Mouse (Mus musculus) intestine, postnatal 0 days (tissue): ENCODE data around the gene Tigit. TPM values are rescaled to one million over a fixed set of nuclear protein-coding genes. Genes with fewer than 3 reads are reported as not detected.

Experiments
- ATAC-seq: fragments of 200-750 bp; cut with Nextera tagmentation; 2 replicates; pipeline ENCODE4 v1.8.0; 2017; ENCODE audit warnings: mild to moderate bottlenecking, moderate TSS enrichment, moderate library complexity
- H3K27ac ChIP-seq: fragments of 300-500 bp; sonication (generic); 2 replicates; pipeline ENCODE4 v1.5.1; 2014; ENCODE audit warnings: mild to moderate bottlenecking, low read depth, low read length, moderate library complexity
- H3K27me3 ChIP-seq: fragments of 300-500 bp; sonication (generic); replicated peaks from 2 replicates; pipeline ENCODE4 v1.6.1; 2014; ENCODE audit warnings: low read length, mixed read lengths; ENCODE audit not compliant: control insufficient read depth, insufficient read depth
- H3K36me3 ChIP-seq: fragments of 300-500 bp; sonication (generic); 2 replicates; pipeline ENCODE4 v1.6.1; 2014; ENCODE audit warnings: mild to moderate bottlenecking, moderate library complexity; ENCODE audit not compliant: control insufficient read depth, insufficient read depth
- H3K4me1 ChIP-seq: fragments of 300-500 bp; sonication (generic); replicated peaks from 2 replicates; pipeline ENCODE4 v1.6.1; 2014; ENCODE audit warnings: antibody characterized with exemption, low read length, mixed read lengths; ENCODE audit not compliant: control insufficient read depth, insufficient read depth
- H3K4me2 ChIP-seq: fragments of 300-500 bp; sonication (generic); replicated peaks from 2 replicates; pipeline ENCODE4 v1.6.1; 2014; ENCODE audit warnings: low read depth, mild to moderate bottlenecking, moderate library complexity
- H3K4me3 ChIP-seq: fragments of 300-500 bp; sonication (generic); 2 replicates; pipeline ENCODE4 v1.5.1; 2014; ENCODE audit warnings: low read depth, low read length
- H3K9ac ChIP-seq: fragments of 300-500 bp; sonication (generic); 2 replicates; pipeline ENCODE4 v1.6.1; 2014; ENCODE audit warnings: mild to moderate bottlenecking, low read depth, low read length
- H3K9me3 ChIP-seq: fragments of 300-500 bp; sonication (generic); 2 replicates; pipeline ENCODE4 v1.6.1; 2016; ENCODE audit warnings: mixed run types; ENCODE audit not compliant: control insufficient read depth
- CTCF ChIP-seq: sonication (generic); IDR thresholded peaks from 2 replicates; pipeline ENCODE4 v1.5.1; 2016; ENCODE audit warnings: low read depth, mild to moderate bottlenecking, control low read depth, antibody characterized with exemption, moderate library complexity
- WGBS: fragments of 180-500 bp; shearing (Covaris S2); extraction: QIAGEN DNeasy Blood & Tissue Kit; methylation state at CpG from one replicate; pipeline ENCODE4 v1.1.7; 2014; 5-methylcytosine and 5-hydroxymethylcytosine counted together
- polyA plus RNA-seq: library from polyadenylated mRNA; unstranded; fragments of >200 nt; fragmentation: Nextera tagmentation; extraction: Ambion mirVana; gene quantifications from 2 replicates; pipeline ENCODE4 v1.2.1, GENCODE M21; 2015

The Tigit gene
- polyA plus RNA-seq, 1 experiment from 2014 or later = not detected

DNA sequence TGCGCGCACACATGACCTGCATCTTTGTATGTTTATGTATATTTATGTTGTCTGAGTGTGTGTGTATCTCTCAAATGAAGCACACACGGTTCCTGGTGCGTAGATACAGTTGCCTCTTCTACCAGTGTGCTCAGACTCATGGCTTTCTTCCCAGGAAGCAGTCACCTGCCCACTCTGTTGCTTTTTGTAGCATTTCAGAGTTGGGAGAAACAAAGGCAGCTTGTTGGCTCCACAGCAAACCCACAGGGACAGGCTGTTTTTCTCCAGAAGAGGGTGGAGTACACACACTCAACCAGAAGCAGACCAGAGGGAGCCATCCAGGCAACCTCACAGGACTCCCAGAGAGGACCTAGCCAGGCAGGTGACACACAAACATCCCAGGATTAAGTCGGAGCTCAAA is 38.0 kb downstream of the Tigit start:
- Histone ChIP-seq H3K27me3 (no peaks in the 10 kb centered on the region), H3K27ac (no peak overlapping the region), H3K4me3 (no peak overlapping the region), H3K36me3 (no peaks in the 10 kb centered on the region), H3K9me3 (no peaks in the 10 kb centered on the region), H3K9ac (no peak overlapping the region), H3K4me1 (no peaks in the 10 kb centered on the region), H3K4me2 (no peak overlapping the region)
- WGBS = 88% methylated on average over 5 of the region's 5 CpGs
- no peak for ATAC-seq
- no peak for TF ChIP-seq CTCF

DNA sequence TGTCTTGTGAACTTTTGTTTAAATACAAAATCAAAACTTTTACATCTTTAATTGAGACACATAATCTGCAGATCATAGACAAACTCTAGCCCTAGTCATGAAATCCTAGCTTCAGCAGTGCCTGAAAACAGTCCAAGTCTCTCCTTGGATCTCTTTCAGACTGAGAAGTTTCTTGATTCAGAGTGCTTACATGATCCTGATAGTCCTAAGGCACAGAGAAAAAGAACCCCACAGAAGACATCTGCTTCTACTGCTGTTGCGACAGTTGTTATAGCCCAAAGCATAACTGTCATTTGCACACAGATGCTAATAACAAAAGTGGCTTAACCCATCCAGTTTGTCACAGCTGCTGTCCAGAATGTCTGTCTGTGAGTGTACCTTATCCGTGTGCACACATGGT is 38.7 kb downstream of the Tigit start:
- H3K27me3 ChIP-seq = no peaks in the 10 kb centered on the region
- no peak overlapping the region for H3K4me2 ChIP-seq
- H3K4me1 ChIP-seq = no peaks in the 10 kb centered on the region
- no peak overlapping the region for H3K4me3 ChIP-seq
- no peaks in the 10 kb centered on the region for H3K9me3 ChIP-seq
- no peak for ATAC-seq
- H3K9ac ChIP-seq = no peak overlapping the region
- 77% methylated on average over 2 of the region's 2 CpGs for WGBS
- no peaks in the 10 kb centered on the region for H3K36me3 ChIP-seq
- no peak for TF ChIP-seq CTCF
- no peak overlapping the region for H3K27ac ChIP-seq

DNA sequence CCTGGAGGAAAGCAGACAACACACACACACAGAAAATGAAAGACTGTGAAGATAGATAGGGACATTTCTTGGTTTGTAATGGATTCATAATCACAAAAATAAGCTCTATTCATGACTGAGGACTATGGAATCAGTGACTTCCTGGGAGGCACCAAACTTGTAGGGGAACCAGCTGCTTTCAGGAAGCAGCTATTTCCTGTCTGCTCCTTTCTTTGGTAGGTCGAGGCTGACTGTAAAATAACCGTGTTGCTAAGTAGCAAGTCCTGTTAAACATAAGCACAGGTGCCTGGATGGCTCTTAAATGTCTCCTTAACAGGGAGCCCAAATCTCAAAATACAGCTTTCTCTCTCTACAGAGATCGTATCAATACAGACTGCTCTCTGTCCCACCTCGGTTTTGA is 39.1 kb downstream of the Tigit start:
- Histone ChIP-seq H3K4me3 (no peak overlapping the region), H3K27ac (no peak overlapping the region), H3K27me3 (no peaks in the 10 kb centered on the region), H3K36me3 (no peaks in the 10 kb centered on the region), H3K9me3 (no peaks in the 10 kb centered on the region), H3K9ac (no peak overlapping the region), H3K4me2 (no peak overlapping the region), H3K4me1 (no peaks in the 10 kb centered on the region)
- ATAC-seq = no peak
- 59% methylated on average over 4 of the region's 4 CpGs for WGBS
- no peak for TF ChIP-seq CTCF

DNA sequence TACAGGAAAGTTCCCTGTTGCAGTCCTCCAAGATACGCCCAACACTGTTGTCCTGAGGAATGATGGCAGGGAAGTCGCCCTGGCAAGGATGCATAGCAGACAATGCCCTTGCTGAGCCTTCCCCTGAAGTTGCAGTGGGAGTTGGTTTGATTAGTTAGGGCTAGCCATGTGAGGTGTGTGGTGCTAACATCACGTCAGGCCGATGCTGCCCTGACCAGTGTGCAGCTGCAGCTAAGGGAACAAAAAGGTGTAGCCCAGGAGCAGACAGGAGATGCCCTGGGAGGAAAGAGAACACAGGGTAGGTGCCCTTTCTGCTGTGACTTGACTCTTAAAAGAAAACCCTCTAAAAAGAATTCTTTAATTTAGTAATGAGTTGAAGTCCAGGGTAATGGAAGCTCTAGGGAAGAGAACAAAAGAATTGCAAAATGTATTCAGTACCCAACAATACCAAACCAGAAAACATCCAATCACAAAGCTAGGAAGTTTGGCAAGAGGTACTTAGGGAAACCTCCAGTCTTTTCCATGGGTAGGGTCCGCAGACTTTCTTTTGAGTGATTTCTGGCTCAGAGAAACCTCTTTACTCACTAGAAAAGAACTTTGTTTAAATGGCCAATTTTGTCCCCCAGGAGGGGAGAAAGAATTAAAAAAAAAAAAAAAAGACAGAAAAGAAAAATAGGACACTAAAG is 40.5 kb downstream of the Tigit start:
- no peak for TF ChIP-seq CTCF
- H3K27ac ChIP-seq = no peak overlapping the region
- no peaks in the 10 kb centered on the region for H3K4me1 ChIP-seq
- 81% methylated on average over 5 of the region's 5 CpGs for WGBS
- no peaks in the 10 kb centered on the region for H3K9me3 ChIP-seq
- H3K4me2 ChIP-seq = no peak overlapping the region
- H3K36me3 ChIP-seq = peaks cover under 1% of the 10 kb centered on the region; the same call in 1 of the 2 replicates
- H3K4me3 ChIP-seq = no peak overlapping the region
- no peak overlapping the region for H3K9ac ChIP-seq
- ATAC-seq = no peak
- H3K27me3 ChIP-seq = no peaks in the 10 kb centered on the region

DNA sequence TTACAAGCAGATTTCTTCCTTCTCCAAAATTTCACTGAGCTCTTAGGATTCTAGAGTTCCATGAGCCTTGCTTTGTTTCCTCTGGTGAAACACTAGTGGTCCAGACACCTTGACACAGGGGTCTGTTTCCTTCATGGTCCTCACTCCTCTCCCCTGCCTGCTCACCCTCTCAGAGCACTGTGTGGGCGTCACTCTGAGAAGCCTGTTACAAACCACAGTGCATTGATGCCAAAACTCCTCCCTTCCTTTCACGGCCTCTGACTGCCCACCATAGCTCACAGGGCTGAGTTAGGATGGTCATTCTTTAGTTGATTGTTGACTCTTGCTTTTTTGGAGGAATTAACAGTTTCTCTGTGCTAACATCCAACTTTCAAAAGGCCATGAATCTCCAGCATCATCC is 43.6 kb downstream of the Tigit start:
- H3K27ac ChIP-seq = no peak overlapping the region
- H3K27me3 ChIP-seq = no peaks in the 10 kb centered on the region
- ATAC-seq = no peak
- WGBS = 42% methylated on average over 2 of the region's 2 CpGs
- TF ChIP-seq CTCF = no peak
- H3K4me1 ChIP-seq = no peaks in the 10 kb centered on the region
- no peak overlapping the region for H3K4me3 ChIP-seq
- no peak overlapping the region for H3K4me2 ChIP-seq
- peaks cover 5% of the 10 kb centered on the region; the same call in 1 of the 2 replicates for H3K36me3 ChIP-seq
- H3K9me3 ChIP-seq = no peaks in the 10 kb centered on the region
- no peak overlapping the region for H3K9ac ChIP-seq

DNA sequence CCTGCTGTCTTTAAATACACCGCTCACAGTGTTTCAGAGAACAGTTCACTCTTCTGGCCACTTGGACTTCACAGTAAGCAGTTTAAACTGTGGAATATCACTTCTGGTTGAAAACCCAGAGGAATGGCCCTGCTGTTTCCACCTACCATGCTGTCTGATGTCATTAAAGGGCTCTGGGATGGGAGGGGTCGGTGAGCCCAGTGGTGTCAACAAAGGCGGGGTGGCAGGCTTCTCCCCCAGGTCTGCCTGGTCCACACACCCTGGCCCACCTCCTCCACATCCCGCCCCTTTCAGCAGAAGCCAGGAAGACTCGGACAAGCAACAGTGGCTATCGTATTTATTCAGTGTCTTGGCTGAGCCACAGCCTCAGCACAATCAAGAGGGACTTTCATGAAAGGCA is 44.7 kb downstream of the Tigit start:
- no peak for ATAC-seq
- no peak overlapping the region for H3K4me3 ChIP-seq
- H3K4me1 ChIP-seq = no peaks in the 10 kb centered on the region
- H3K27ac ChIP-seq = no peak overlapping the region
- H3K9ac ChIP-seq = no peak overlapping the region
- no peak for TF ChIP-seq CTCF
- H3K9me3 ChIP-seq = no peaks in the 10 kb centered on the region
- peaks cover 5% of the 10 kb centered on the region; the same call in 1 of the 2 replicates for H3K36me3 ChIP-seq
- H3K27me3 ChIP-seq = no peaks in the 10 kb centered on the region
- WGBS = 53% methylated on average over 6 of the region's 6 CpGs
- H3K4me2 ChIP-seq = no peak overlapping the region

DNA sequence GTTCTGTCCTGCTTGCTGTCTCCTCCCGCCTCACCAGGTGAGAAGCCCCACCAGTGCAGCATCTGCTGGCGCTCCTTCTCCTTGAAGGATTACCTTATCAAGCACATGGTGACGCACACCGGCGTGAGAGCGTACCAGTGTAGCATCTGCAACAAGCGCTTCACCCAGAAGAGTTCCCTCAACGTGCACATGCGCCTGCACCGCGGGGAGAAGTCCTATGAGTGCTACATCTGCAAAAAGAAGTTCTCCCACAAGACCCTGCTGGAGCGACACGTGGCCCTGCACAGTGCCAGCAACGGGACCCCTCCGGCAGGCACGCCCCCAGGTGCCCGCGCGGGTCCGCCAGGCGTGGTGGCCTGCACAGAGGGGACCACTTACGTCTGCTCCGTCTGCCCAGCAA is 45.7 kb downstream of the Tigit start:
- Histone ChIP-seq H3K27me3 (no peaks in the 10 kb centered on the region), H3K9ac (no peak overlapping the region), H3K4me3 (no peak overlapping the region), H3K36me3 (peaks cover 5% of the 10 kb centered on the region; the same call in 1 of the 2 replicates), H3K4me2 (no peak overlapping the region), H3K9me3 (no peaks in the 10 kb centered on the region), H3K4me1 (no peaks in the 10 kb centered on the region), H3K27ac (no peak overlapping the region)
- TF ChIP-seq CTCF = no peak
- no peak for ATAC-seq
- WGBS = 87% methylated on average over 23 of the region's 23 CpGs
